Mouse (Mus musculus) T-helper 17 cell (primary cell): ENCODE data around the gene Zc3h7b.

Experiments
- in situ Hi-C, 2 experiments: fragments of 300-600 bp; cut with MboI, MseI; formaldehyde crosslinking; loops; 1 replicate in 1 of 2; 2 replicates in 1 of 2; pipeline ENCODE4 v1.15.1; 2025; ENCODE audit warnings: high pct_unique_total_duplicates in 2 of 2

The Zc3h7b gene

DNA sequence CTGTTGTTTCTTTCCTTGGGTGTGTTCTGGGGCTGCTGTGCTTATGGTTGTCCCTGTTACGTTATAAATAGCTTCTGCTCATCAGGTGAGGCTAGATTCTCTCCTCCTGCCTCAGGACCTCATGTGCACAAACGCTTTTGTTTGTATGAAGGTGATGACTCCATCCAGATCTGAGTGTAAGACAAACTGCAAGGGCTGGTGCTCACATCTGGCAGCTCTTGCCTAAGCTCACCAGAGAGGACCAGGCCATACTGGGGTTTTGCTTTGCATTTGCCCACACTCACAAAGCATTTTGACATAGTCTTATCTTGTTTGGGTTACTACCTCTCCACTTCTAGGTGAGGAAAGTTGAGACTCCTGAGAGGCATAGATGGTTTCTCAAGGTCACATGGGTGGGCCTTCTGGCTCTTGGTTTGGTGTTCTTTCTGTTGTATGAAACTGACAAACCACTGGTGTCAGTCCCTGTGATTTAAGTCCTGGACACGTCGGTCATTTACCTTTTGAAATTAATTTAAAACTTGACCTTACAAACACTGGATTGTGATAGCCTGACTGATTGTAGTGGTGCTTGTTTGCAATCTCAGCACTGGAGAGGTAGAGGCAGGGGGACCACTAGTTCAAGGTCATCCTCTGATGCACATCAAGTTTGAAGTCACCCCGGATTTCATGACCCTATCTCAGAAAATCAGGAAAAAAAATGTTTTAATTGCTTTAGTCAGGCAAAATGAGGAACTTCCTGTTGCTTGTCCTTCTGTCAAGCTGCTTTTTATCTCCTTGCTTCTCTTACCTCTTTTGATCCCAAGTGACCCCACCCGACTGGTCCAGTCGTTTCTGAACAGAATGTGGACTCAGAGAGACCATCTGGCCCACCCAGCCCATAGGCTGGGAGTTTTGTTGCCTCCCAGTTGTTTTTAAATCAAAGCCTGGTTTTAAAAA lies 68.1 kb downstream of the Zc3h7b start:
- in situ Hi-C loops, result no loop called here

DNA sequence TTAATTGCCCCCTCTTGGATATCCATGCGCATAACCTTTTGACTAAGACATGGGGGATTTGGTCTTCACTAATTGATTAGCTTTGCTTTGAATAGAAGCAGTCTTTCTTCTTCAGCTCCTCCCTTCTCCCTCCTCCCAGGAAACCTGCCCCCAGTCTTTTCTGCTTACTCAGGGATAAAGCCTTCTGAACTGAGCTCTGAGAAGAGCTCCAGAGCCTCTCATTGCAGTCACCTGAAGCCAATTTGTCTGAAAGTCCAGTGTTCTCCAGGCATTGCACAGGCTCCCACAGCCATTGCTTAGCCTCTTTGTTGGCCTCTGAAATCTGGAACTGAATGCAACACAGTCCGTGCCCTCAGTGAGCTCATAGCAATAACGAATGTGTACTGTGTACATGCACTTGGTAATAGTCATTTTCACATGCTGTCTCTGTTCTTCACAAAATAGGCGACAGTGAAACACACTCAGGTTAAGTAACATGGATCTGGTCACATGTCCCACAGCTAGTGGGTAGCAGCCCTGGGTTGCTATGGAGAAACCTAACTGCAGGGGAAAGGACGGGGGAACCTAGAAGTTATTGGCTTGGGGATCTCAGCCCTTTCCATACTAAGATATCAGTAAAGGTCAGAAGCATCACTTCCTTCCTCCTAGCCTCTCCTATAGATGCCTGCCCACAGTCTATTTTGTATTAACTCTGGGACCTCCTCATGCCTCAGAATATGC lies 69.3 kb downstream of the Zc3h7b start:
- in situ Hi-C loops, result no loop called here

- in situ Hi-C loops, result no loop called here
Measured at GRCm38 (mm10) chr15:81814716-81815370, 70.0 kb downstream of the Zc3h7b start.

- in situ Hi-C loops, result no loop called here
Measured at GRCm38 (mm10) chr15:81818404-81818803, 73.5 kb downstream of the Zc3h7b start.

DNA sequence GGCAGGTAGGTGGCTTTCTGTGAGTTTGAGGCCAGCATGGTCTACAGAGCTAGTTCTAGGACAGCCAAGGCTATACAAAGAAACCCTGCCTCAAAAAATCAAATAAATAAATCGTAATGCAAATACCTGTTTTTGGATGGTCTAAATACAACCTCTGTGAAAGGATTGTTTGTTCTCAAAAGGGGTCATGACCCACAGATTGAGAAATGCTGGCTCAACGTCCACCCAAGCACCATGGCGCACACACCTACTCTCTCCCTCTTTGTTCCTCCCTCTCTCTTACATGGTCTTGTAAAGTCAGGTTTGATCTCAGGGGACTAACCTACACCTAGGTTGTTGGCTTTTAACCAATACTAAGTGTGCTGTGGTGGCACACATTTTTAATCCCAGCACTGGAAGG lies 77.8 kb downstream of the Zc3h7b start:
- in situ Hi-C loops, result no loop called here

GRCm38 (mm10) chr15:81824832-81825231 lies 80.0 kb downstream of the Zc3h7b start:
- in situ Hi-C loops, result no loop called here

- in situ Hi-C loops, result no loop called here
Measured at GRCm38 (mm10) chr15:81828426-81829207, 83.8 kb downstream of the Zc3h7b start.

- in situ Hi-C loops, result no loop called here
Measured at GRCm38 (mm10) chr15:81829208-81829580, 84.3 kb downstream of the Zc3h7b start.

DNA sequence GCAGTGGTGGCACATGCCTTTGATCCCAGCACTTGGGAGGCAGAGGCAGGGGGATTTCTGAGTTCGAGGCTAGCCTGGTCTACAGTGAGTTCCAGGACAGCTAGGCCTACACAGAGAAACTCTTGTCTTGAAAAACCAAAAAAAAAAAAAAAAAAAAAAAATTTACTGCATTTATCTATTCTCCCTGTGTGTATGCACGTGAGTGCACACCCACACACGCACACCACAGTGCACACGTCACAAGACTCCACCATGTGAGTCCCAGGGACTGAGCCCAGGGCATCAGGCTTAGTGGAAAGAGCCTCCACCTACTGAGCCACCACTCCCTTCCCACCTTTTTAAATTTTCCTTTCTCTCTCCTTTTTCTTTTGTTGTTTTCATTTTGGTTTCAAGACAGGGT lies 85.7 kb downstream of the Zc3h7b start:
- in situ Hi-C loops, result loop anchor here (5.0 kb wide), 1 partner anchor 77 kb away; no protein-coding TSS in a partner anchor

GRCm38 (mm10) chr15:81831136-81831825 lies 86.4 kb downstream of the Zc3h7b start:
- in situ Hi-C loops, result loop anchor here (5.0 kb wide), 1 partner anchor 76 kb away; no protein-coding TSS in a partner anchor

DNA sequence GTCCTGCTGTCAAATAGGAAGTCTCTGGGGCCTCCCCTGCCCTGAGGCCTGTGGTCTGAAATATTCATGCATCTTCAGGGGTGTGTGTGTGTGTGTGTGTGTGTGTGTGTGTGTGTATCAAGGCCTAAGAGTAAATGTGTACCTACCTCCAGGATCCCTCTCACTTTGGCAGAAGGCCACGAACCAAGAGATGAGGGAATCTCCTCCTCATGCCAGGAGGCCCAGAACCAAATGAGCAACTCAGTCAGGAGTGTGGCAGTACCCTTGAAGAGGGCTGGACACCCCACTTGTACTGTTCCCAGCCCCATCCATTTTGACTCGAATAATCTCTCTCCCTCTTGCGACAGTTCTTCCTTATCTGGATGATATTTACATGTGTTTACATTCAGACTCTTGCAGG lies 87.4 kb downstream of the Zc3h7b start:
- in situ Hi-C loops, result loop anchor here (5.0 kb wide), 1 partner anchor 75 kb away; no protein-coding TSS in a partner anchor

DNA sequence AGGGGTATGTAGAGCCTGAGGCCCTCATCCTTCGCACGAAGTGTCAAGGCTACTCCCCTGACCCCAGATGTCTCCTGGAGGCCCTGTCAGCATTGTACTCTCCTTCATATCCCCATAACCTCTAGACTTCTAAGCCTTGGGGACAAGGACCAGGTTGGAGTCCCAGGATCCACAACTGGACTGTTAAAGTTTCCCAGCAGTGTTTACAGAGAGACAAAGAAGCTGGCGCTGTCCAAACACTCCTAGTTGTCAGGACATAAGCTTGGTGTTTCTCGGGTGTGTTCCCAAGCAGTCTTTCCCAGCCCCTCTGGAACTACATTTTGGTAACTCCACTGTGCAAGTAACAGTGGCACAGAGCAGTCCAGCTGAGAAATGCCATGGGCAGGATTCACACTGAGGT lies 88.6 kb downstream of the Zc3h7b start:
- in situ Hi-C loops, result loop anchor here (5.0 kb wide), 1 partner anchor 74 kb away; no protein-coding TSS in a partner anchor

GRCm38 (mm10) chr15:81834171-81834841 lies 89.4 kb downstream of the Zc3h7b start:
- in situ Hi-C loops, result loop anchor here (5.0 kb wide), 1 partner anchor 73 kb away; no protein-coding TSS in a partner anchor

DNA sequence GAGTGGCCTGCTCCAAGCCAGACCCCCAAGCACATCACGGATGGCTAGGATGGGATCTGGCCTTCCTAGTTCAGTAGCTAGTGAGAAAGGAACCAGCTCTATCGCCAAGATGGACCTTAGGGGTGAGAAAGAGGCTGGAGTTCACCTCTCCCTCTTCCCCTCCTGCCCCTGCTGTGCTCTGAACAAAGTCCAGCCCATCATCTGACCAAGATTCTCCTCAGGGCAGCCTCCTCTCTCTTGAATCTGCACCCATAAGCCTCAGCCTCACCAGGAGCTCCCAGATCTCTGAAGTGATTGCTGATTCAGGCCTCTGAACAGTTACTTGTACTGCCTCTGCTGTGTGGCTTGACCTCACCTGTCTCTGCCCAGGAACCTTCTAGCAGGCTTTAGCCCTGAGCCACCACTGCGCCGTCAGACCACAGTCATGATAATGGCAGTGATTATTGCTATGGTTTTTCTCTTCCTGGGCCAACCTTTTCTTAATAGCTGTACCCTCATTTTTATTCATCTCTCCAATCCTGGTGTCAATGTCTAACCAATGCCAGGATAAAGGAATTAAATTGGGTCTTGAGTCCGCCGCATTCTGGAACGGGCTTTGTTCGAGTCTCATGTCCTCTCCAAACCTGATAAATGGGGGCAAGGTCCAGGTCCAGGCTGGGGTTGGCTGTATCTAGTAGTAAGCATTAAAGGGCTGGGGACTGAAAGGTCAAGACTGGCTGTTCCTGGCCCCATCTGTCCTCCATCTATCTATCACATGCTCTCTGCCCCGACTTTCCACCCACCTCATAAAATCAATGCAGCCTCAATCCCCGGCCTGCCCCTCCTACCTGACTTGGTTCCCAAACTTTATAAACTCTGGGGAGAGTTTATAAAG lies 90.4 kb downstream of the Zc3h7b start:
- in situ Hi-C loops, result no loop called here

DNA sequence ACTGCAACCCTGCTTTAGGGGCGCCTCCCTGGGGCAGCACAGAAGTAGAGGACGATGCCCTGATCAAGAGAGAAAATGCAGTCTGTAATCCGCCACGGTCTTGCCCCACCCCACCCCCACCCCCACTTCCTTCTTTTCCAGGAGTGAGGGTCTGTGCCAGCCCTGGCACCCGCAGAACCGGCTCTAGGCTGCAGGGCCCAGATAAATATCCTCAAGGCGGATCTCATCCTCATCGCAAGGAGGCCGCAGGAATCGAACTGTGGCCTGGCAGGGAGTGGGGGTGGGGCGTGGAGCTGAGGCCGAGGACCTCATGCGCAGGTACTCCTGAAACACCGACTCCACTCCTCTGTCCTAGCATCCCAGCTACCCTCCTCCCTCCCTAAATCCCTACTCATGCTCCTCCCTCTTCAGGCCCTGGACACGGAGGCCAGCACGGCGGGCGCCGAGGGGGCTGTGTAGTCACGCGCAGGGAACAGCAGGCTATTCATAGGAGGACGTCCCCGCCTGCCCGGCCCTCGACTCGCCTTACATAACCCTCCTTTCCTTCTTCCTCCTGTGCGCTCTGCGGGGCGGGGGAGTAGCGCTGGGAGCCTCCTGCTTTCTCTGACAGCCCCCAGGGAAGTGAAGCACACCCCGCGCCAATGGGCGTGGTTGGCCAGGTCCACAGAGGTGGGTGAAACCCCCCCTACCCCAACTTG lies 91.4 kb downstream of the Zc3h7b start:
- in situ Hi-C loops, result no loop called here

DNA sequence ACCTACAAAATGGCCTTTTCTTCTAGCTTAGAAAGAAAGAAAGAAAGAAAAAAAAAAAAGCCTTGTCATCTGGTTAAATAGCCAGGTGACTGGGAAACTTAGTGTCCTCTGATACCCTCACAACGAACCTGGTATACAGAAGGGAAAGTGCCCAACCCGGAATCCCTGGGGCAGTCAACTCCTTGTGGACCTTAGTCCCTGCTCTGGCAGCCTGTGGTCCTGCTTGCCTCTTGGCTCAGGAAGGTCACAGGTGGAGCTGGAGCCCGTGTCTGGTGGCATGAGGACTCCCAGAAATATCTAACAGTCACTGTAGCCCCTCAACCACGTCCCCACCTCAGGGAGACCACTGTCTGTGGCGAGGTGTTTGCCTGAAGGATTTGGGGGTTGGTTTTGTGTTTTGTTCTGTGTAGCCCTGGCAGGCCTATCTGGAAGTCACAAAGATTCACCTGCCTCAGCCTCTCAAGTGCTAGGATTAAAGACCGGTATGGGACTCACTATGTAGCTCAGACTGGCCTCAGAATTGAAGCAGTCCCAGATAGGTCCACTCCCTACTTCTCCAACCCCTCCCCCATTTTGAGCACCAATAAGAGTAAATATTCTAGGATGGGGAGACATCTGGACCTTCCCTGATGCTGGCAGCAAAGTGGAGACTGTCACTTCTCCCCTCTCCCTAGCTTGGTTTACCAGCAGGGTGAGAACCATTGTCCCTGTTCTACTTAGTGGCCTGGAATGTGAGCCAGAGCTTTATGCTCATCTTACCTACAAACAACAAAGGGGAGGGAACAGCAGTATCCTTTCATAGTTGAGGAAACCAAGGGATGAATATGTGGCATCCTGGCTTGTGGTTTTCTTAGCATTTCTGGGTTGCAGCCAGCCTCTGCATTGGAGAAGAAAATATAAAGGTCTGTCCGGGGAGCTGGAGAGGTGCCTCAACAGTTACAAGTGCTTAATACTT lies 92.4 kb downstream of the Zc3h7b start:
- in situ Hi-C loops, result no loop called here

GRCm38 (mm10) chr15:81838554-81839235 lies 93.8 kb downstream of the Zc3h7b start:
- in situ Hi-C loops, result no loop called here
